Mouse (Mus musculus) thymus, postnatal 25 days (tissue): ENCODE data around the gene Dicer1.
"Not testable (repeated sequence)": the region's sequence is repeated elsewhere in the genome, so short reads cannot be mapped to it uniquely, and the experiment has no call there.

Experiments
- DNase-seq: peaks from one replicate; pipeline ENCODE4 v3.0.0; 2022

Gene Dicer1

DNA sequence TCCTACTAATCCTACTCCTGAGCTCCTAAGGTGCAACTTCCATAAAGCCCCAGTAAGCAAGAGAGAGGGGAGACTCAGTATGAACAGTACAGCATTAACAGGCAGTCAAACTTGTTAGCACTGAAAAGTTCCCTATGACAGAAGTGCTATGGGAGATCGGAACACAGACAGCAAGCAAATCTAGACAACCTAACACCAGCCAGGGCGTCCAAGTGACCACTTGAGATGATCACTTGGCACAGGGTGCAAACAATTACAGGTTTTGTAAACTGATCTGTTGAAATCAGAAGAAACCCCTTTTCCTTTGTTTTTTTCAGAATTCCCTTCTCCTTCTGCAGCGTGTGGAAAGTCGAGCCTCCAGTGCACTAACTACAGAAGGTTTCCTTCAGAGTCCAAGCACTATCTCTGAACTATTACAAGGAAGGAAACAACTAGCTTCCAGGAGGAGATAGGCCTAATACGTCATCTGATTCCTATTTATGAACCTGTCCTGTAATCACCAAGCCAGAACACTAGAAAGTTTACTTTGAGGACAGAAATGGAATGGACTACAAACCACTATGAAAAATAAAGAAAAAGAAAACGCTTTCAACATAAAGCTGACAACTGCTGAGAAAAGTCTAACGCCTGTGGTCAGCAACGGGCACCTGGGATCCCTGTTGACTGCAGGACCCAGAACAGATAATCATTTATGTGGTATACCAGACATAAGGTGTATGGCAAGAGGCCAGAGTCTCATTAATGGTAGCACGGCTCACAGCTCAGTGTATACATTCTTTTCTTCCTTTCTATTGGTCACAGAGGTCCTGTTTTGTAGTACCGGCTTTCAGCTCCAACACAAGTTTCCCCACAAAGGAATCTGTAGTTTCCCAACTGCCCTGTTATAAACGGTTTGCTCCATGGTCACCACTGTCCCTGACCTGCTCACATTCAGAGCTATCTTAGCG, 10.6 kb downstream of the Dicer1 start:
- DNase-seq = no peak

DNA sequence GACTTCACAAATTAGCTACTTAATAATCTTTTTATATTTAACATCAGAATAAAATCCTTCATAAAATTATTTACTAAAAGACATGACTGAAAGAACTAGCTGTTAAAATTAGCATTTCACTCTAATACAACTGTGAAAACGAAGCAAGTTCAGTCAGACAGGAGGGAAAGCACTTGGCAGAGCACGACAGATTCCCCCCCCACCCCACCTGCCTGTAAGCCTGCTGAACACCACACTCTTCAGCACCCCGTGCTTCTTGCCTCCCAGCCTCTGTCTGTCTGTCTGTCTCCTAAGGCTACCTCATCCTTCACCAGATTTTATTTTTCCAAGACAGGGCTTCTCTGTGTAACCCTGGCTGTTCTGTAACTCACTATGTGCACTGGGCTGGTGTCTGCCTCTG, 12.8 kb downstream of the Dicer1 start:
- no peak for DNase-seq

- DNase-seq = no peak
Observed at GRCm38 (mm10) chr12:104738446-104738845, 13.3 kb downstream of the Dicer1 start.

DNA sequence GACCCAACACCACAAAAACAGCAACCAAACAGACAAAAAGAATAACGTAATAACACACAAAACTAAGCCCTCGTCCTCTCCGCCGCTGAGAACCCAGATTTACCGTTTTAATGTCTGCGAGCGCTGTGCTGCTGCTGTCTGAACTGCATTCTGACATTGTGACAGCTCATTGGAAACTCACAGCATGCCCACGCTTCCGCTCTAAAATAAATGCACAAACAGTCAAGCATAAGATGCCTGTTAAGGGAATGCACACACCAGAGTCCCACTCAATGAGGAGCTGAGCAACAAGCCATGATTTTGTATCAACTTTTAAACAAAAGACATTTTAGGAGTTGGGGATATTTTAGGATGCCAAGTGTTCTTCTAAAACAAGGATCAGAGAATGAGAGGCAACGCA, 14.1 kb downstream of the Dicer1 start:
- no peak for DNase-seq

- DNase-seq = no peak
Observed at GRCm38 (mm10) chr12:104735993-104736395, 15.8 kb downstream of the Dicer1 start.

DNA sequence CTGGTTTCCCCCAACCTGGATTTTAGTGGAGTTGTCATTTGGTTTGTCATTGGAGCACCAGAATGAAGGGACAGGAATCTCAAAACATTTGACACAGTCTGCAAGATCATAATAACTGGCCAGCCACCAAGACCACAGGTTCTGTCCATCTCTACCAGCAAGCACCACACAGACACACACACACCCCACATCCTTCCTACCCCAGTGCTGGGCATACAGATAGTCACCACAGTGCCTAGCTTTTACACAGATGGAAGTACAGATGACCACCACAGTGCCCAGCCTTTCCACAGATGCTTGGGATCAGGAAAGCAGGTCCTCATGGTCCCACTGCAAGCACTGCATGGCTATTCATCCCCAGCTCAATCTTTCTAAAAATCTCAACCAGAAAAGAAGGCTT, 18.6 kb downstream of the Dicer1 start:
- no peak for DNase-seq

DNA sequence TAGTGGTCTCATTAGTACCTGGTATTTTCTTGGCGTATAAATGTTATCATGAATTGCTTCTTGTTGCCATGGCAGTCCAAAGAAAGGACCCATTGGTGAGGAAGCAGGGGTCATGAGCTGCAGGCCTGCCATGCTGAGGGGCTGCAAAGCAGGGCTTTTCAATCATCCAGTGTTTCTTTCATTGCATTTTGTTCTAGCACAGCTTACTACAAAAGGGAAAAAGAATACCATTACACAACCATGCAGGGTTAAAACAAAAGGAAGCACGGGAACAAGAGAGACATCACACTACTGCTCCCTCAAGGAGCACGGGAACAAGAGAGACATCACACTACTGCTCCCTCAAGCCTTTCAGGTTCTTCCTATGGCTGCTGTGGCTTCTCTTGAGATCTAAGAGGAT, 20.0 kb downstream of the Dicer1 start:
- no peak for DNase-seq

GRCm38 (mm10) chr12:104726436-104726835, 25.3 kb downstream of the Dicer1 start:
- DNase-seq = not testable (repeated sequence)

GRCm38 (mm10) chr12:104722056-104722455, 29.7 kb downstream of the Dicer1 start:
- no peak for DNase-seq

DNA sequence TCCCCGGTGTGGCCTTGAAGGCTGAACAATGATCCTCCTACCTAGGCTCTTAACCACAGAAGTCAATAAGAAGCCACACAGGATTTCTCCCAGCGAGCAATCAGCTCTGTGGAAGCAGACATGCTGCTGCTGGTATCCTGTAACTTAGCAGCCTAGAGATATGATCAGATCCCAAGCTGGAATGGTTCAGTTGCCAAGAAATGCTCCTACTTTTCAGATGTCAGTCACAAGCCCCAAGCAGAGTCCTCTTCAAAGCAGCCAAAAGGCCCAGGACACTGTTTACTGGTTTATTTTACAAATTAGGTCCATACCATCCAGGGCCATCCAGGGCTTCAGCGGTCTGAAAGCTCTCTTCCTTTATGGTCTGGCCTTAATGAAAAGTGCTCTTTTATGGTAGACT, 30.7 kb downstream of the Dicer1 start:
- no peak for DNase-seq

DNA sequence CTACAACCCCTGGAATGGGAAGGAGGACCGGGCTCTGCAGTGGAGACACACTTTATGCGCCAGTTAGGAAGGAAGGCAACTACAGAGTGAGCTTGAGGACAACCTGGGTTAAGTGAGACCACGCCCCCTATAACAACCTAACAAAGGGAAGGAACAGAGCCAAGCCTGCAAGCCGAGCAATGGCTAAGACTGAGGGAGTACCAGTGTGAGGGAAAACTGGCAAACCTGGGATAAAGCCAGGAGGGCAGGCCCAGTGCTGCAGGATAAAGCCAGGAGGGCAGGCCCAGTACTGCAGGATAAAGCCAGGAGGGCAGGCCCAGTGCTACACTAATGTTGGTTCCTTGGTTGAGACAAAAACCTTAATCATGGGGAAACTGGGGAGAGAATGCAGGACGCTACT, 32.8 kb downstream of the Dicer1 start:
- DNase-seq = no peak

DNA sequence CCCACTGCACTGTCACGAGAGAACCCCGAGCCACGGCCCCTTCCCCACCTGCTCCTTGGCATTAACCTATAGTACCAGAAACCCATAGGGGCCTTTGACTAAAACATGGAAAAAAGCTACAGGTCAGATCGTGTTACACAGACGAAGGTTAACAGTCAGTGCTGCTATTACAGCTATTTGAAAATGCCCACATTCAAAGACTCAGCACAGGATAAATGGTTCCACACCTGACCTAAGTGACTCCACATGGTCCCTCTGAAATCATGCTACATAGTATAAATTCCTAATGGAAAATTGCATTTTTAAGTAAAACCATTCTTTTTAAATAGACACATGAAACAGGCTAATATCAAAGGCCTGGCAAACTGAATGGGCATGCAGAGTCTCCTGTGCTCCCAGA, 35.3 kb downstream of the Dicer1 start:
- DNase-seq = no peak

GRCm38 (mm10) chr12:104715453-104715852, 36.3 kb downstream of the Dicer1 start:
- no peak for DNase-seq

DNA sequence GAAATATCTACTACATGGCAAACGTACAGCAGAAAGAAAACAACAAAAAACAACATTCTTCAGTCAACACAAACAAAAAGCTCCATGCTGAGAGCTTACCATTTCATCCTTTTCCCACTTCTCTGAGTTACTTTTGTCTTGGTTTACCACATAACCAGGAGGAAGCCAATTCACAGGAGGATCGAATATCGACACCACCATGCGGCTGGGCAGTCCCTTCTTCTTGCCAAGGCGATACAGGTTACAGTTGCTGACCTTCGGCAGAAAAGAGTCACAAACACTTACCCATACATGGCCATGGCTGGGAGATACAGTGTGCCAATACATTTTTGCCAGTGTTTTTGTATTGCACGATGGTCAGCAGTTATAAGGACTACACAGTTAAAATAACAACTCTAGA, 51.5 kb downstream of the Dicer1 start:
- no peak for DNase-seq

GRCm38 (mm10) chr12:104699753-104700152, 52.0 kb downstream of the Dicer1 start:
- peak; percentile 15 for DNase-seq

GRCm38 (mm10) chr12:104695514-104695913, 56.2 kb downstream of the Dicer1 start:
- no peak for DNase-seq

GRCm38 (mm10) chr12:104692864-104693263, 58.9 kb downstream of the Dicer1 start:
- no peak for DNase-seq

- DNase-seq = no peak
Observed at GRCm38 (mm10) chr12:104690412-104690811, 61.3 kb downstream of the Dicer1 start.

GRCm38 (mm10) chr12:104688870-104689269, 62.9 kb downstream of the Dicer1 start:
- no peak for DNase-seq

DNA sequence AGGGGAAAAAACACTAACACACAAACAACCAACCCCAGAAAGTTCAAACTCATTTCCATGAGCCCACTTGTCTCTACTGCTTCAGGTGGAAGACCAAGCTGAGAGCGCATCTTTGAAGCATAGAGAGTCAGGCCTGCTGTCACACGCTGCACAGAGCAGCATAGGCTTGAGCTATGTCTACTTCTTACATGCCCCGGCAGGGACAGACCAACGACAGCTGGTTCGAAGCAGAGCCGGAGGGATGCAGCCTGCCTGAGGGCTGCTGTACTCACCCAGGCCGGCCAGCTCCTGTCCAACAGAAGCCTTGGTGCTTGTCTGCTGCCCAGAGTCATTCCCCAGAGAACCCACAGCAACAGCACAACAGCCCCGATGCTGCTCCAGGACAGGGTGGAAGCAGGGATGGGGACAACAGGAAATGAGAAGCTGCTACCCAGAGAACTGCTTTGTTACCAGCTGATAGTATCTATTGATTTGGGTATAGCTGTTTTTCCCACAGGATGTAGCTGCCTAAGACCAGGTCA, 67.3 kb downstream of the Dicer1 start:
- no peak for DNase-seq

- no peak for DNase-seq
Observed at GRCm38 (mm10) chr12:104679819-104680132, 72.0 kb downstream of the Dicer1 start.

- no peak for DNase-seq
Observed at GRCm38 (mm10) chr12:104679121-104679818, 72.5 kb downstream of the Dicer1 start.

GRCm38 (mm10) chr12:104678462-104678861, 73.3 kb downstream of the Dicer1 start:
- no peak for DNase-seq

- no peak for DNase-seq
Observed at GRCm38 (mm10) chr12:104677371-104677924, 74.3 kb downstream of the Dicer1 start.
